Mouse (Mus musculus): ENCODE measurements around the gene Zfp936.
"Not testable (repeated sequence)": the region's sequence is repeated elsewhere in the genome, so short reads cannot be mapped to it uniquely, and the experiment has no call there.

The Zfp936 gene

GRCm38 (mm10) chr7:43113929-43114328 is at the start of gene Zfp936:
Gene Zfp936 (plus strand): TSS chr7:43114229.
- not testable (repeated sequence) for DNase-seq (ENCODE audit: low spot score)

DNA sequence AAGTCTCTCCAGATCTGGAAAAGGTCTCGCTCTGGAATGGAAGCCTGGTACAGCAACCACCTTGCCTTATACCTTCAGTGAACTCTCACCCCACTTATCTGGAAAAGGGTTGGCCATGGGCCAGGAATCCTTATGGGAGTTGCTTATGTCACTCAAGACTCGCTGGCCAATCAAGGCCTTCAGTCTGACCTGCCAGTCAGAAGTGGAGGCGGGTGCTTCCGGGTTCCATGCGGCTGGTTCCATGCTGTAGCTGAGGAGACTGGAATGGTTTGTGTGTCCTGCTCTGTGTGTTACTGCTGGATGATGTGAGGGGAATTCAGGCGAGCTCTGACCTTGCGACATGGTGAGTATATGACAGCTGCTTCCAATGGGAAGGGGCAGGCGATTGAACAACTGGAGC is 36.2 kb upstream of the Zfp936 start:
- DNase-seq (ENCODE audit: low spot score): no peak

GRCm38 (mm10) chr7:43128691-43129090 is 14.7 kb downstream of the Zfp936 start:
- DNase-seq (ENCODE audit: low spot score): not testable (repeated sequence)

GRCm38 (mm10) chr7:43164121-43164520 is 50.1 kb downstream of the Zfp936 start:
- not testable (repeated sequence) for DNase-seq (ENCODE audit: low spot score)

DNA sequence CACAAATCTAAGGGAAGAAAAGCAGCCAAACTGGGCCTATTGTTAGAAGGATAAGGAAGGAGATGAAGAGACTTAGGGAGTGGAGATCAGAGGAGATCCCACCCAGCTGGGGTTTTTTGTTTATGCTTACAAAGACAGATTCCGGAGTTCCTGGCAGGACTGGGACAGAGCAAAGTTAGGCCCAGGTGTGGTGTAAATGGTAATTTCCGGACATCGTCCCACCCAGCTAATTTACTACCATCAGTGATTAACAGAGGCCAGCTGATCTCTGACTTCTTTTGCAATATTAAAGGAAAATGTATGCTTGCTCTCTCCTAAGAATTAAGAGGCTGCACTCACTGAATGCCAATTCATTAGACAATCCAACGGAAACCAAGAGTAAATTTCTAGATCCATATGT is 53.1 kb downstream of the Zfp936 start:
- not testable (repeated sequence) for DNase-seq (ENCODE audit: low spot score)

DNA sequence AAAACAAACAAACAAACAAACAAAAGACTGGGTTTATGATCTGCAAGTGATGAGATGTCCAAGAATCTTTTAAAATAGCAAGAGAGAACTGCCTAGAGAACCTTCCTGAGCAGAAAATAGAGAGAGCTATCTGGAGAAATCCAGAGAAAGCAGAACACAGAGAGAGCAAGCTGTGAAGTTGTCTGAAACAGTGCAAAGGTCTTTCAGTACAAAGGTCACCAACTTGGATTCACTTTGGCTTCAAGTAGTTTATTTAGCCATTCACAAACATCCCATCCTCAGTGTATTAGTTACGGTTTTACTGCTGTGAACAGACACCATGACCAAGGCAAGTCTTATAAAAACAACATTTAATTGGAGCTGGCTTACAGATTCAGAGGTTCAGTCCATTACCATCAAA is 53.8 kb downstream of the Zfp936 start:
- not testable (repeated sequence) for DNase-seq (ENCODE audit: low spot score)

- DNase-seq (ENCODE audit: low spot score): not testable (repeated sequence)
Observed at GRCm38 (mm10) chr7:43168212-43168611, 54.2 kb downstream of the Zfp936 start.

GRCm38 (mm10) chr7:43177003-43177702 is 63.1 kb downstream of the Zfp936 start:
- DNase-seq (ENCODE audit: low spot score): no peak

DNA sequence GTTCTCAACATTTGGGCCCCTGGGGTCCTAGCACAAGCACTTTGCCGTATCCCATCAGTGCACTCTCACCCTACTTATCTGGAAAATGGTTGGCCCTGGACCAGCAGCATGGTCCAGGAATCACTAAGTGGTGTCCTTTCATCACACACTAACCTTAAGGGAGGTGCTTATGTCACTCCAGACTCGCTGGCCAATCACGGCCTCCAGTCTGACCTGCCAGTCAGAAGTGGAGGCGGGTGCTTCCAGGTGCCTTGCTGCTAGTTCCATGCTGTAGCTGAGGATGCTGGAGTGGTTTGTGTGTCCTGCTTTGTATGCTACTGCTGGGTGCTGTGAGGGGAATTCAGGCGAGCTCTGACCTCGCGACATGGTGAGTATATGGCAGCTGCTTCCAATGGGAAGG is 99.8 kb downstream of the Zfp936 start:
- not testable (repeated sequence) for DNase-seq (ENCODE audit: low spot score)
